Mouse (Mus musculus) left cerebral cortex, adult 18-20 months (tissue): ENCODE measurements around the gene Gm10203. TPM values are rescaled to one million over a fixed set of nuclear protein-coding genes. Genes with fewer than 3 reads are reported as not detected.
"Not testable (repeated sequence)": the region's sequence is repeated elsewhere in the genome, so short reads cannot be mapped to it uniquely, and the experiment has no call there.

Experiments
- DNase-seq, 2 experiments: peaks; one replicate each; pipeline ENCODE4 v3.0.0; 2021 to 2022; ENCODE audit warnings: low spot score in 2 of 2, mixed read lengths in 1 of 2
- total RNA-seq, 2 experiments: library from RNA; stranded (reverse); gene quantifications; 2 replicates each; pipeline ENCODE4 v1.2.3; 2021

Gm10203 gene
- total RNA-seq, 2 experiments from 2014 or later = not detected

DNA sequence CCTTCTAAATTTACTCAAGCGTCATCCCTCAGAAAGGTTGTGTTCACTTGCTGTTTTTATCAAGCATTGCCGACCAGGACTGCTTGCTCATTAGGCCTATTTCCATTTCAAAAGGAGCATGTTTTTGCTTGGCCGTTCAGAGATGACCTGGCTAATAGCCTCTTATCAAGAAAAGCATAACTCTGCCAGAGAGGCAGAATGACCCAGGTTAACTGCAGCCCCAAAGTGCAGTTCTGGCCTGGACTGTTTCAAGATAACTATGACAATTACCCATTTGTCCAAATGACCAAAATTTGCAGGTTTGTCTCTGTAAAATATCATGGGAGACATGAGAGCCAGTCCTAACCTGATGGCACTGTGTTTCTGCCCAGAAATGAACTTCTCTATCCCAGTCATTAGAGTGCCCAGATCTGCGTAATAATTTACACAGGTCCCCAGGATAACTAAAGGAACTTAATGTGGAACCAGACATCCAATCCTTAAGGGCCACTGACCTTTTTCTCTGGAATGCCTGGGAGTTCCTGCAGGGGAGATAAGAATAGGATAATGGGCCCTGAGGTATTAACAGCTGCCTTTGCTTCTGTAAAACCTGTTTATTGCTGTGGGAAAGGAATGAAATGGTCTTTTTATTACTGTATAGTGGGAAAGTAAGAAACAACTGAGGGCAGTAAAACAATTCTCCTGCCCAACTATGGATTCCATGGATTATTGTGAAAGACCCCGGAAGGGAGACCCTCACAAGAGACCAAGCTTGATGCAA lies 4.6 kb downstream of the Gm10203 start:
- no peak for DNase-seq

DNA sequence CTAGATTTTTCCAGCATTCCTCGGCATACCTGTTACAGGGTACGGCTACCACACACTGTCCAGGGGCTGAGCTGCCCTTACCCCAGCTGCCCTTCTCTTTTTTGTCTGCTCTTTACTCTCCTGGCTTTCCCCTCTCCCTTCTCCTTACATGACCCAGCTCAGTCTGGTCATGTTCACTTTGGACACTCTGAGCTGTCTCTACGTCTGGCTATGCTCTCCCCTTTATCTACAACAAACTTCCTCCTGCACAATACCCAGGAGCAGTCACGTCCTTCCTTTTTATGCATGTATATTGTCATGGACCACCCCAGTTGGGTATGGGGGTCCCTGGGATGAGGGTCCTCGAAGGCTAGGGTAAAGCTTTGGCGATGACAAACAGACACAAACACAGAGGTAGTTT lies 5.7 kb downstream of the Gm10203 start:
- DNase-seq = no peak

DNA sequence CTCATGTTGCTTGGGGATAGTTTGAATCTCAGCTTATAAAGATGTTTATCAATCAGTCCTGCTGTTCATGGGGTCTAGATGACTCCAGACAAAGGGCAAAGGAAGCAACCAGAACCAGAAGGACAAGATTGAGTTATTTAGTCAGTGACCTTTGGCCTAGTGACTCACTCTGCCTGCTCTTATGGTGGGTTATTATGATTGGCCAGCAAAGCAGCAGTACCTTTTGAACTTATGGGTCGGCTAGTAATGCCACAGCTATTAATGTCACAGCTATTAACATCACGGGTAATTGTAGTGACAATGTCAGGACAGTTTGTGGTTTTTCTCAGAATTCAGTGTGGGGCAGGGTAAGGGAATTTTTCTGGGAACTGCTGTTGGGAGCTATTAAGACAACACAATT lies 8.0 kb downstream of the Gm10203 start:
- DNase-seq = no peak

DNA sequence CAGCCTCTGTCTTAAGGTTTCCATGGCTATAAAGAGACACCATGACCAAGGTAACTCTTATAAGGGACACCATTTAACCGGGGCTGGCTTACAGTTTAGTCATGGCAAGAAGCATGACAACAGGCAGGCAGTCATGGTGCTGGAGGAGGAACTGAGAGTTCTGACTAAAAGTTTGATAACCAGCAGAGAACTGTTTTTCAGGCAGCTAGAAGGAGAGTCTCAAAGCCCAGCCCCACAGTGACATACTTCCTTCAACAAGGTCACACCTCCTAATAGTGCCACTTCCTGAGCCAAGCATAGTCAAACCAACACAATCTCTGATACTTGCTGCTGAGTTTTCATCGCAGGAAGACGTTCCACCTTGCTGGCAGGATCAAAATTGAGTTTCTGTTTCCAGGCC lies 9.0 kb downstream of the Gm10203 start:
- no peak for DNase-seq

DNA sequence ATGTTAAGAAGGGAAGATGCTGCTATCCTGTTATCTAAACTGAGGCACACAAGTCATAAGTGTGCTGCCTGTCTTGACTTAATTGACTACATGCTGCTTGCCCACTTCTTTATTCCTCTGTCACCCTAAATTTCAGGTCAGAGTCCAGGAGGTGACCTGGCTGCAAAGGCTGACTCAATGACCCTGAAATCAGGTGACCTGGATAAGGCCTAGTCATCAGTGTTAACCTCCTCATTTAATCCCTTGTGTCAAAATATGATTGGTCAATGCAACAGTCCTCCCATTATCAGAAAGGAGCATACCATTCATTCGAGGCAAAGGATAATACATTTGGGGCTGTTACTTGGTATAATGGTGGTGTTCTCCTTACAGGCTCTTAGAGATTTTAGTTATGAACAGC lies 9.5 kb downstream of the Gm10203 start, which contains the start of gene Etfbkmt:
Gene Etfbkmt, plus strand, starts transcription at position 379 of the 400 bp plus-strand sequence.
- DNase-seq = no peak

DNA sequence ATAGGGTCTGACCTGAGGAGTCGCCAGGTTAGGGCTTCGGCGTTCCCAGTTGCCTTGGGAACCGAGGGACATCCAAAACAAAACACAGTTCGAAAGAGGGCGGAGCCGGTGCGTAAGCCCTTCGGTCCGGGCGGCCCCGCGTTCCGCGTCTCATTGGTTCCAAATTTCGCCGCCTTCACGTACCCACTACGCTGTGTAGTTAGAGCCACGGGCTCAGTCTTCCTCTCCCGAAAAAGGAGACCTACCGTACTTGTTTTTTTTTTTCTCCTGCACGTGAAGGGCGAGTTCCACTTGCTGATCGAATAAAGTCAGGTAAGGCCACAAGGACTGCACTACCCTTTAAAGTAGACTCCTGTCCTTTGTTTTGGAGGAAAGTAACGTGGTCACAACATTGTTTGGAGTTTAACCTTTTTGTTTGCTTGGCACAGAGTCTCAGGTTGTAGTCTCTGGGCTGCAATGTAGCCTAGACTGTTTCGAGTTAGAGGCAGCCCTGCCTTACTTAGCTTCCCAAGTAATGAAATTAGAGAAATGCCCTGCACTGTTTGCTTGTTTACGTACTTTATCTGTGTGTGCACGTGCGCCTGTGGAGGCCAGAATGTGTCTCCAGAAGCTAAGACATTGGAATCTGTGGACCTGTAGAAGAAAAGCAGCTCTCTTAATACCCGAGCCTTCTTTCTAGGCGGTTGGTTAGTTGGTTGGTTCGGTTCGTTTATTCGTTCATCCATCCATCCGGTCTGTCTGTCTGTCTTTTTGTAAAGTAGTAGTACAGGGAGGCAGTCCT lies 11.6 kb downstream of the Gm10203 start:
- DNase-seq = peak; percentile 52 to 79

DNA sequence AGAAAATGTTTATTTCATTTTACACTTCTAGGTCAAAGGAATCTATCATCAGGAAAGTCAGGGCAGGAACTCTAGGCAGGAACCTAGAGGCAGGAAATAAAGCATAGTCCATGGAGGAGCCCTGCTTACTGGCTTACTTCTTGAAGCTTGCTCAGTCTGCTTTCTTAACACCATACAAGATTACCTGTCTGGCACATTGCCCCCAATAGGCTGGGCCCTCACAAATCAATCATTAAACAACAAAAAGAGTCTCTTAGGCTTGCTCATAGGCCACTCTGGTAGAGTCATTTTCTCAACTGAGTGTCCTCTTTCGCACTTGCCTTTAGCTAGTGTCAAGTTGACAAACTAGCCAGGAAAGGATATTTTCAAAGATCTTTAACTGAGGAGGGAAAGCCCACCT lies 15.2 kb downstream of the Gm10203 start:
- no peak for DNase-seq

DNA sequence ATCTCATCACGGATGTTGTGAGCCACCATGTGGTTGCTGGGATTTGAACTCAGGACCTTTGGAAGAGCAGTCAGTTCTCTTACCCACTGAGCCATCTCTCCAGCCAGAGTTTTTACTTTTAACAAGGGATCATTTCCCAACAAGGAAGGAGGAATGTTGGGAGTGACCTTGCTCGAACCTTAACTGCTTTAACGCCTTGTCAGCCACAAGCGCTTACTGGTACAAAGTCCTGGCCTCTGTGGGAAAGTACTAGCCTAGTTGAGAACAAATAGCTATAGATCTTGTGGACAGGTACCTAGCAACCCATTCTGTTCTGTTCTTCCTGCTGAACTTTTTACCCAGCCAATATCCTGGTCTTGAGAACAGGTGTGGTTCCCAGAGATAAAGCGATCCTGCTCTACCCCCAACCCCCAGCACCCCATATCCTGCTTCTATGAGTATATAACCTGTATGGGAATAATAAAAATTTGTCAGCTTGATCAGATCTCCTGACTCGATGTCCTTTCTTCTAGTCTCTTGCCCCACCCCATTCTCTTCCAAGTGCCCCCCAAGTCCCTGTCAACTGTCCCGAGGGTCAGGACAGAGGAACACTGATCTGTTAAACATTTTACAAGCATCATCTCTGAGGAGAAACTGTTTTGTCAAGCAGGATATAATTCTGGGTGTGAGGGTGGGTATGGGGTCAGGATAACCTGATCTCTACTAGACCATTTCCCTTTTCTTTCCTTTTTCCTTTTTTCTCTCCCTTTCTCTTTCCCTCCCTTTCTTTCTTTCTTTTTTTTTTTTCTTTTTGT lies 18.7 kb downstream of the Gm10203 start:
- DNase-seq = no peak

DNA sequence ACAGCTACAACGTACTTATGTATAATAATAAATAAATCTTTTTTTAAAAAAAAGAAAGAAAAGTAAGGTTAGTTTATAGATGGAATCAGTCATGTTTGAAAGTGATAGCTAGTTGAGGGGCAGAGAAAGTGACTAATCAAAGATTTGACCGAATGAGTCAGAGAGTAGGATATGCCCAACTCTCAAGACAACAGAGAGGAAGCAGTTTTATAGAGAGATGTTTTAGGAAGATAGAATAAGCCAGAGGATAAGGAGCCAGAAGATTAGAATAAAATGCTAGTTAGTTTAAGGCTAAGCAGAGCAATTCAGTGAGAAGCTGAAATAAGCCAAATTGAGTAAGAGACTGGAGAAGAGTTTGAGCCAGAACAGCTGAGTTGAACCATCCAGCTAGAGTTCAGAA lies 22.1 kb downstream of the Gm10203 start:
- no peak for DNase-seq

DNA sequence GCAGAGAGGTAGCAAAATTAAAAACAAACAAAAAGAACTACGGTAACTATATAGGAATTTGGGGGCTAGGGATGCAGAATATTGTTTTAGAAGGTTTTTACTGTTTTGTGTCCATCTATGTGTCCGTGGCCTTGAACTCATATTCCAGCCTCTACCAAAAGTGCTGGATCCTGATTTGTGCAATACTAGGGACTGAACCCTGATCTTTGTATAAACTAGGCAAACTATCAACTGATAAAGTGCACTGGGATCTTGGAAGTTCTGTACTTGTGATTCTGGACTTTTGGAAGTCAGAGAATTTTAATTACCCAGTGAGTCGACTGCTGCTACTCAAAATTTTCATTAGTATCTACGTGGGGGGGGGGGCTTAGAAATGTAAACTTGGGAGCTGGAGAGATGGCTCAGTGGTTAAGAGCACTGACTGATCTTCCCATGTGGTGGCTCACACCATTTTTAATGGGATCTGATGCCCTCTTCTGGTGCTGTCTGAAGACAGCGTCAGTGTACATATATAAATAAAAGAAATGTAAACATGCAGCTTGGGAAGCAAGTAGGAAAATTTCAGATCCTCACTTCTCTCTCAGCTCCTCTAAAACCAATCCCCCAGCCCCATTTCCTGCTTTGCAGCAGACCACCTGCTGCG lies 23.6 kb downstream of the Gm10203 start:
- DNase-seq = no peak

DNA sequence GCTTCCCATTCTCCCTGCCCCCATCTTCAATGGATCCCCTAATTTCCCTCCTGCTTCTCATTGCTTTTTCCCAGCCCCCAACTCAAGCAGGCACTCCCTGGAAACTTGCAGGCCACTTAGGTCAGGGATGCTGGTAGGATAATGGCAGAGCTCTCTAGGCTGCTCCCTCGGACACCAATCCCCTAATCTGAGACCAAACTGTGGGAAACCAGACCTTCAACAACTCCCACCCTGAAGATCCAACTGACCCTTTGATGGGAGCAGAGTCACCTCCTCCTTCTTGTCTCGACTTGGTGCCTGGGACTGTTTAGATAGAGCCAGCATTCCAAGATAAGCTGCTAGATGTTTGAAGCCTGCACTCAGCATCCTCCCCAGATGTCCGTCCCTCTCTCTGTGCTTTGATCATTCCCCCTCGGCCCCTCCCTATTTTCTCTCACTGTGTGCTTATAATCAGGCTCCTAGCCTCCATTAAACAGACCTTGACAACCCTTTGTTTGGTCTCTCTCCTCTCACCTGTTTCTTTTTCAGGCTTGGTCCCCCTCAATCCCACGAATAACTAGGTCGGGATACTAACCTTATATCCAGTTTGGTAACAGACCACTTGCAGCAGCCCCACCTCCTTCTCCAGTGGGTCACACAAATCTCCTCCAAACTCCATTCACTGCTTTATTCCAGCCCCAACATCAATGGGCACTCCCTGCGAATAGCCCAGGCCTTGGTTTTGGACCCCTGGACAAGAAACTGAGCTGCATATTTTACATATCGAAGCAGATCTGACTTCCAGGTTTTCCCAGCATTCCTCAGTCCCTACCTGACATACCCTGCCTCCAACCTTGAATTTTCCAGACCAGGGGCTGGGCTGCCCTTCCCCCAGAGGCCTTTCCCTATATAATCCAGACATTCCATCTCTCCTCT lies 24.4 kb downstream of the Gm10203 start:
- no peak for DNase-seq

DNA sequence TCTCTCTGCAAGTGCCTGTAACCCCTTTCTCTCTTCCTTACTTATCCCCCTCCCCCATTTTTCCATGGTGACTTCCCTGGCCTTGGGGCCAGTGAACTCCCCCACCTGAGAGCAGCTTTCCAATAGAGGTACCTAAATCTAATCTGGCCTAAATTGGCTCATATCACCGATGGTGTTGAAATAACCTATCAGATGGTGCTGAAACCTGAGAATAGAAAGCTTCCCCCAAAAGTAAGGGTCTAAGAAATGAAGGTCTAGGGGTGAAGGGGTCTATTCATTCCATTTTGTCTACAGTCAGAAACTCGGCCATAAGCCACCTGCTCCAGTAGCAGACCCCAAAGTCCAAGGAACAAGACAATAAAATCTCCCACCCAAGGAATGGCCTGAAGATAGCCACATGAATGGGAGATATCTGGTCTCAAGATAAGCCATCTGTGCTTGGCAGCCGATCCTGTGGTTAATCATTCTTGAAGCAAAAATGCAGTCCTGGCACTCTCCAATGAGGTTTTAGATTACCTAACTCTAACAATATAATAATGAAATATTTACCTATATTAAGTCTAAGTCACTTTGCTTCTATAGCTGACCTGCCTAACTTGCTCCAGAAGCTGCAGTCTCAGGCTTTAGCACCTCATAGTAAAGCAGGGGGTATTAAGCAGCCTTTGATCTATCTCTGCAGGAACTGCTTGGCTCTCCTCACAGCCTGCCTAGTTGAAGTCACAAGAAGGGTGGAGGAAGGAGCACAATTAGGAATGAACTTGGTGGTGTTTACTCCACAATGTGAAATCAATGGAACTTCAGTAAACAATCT lies 25.3 kb downstream of the Gm10203 start:
- no peak for DNase-seq

DNA sequence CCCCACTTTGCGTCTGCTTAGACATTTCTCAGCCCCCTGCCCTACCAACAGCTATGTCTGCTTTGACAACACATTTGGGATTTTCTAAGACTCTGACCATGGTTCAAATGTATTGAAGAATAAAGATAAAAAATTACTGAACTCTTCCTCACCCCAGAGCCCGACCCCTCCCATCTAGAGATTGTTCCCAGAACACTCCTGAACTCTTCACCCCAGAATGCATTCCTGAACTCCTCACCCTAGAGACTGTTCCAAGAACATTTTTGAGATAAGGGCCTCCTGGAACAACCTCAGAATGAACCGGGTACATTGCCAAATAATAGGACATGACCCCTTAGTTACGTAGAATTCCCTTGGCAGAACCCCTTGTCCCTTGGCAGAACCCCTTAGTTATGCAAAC lies 37.1 kb downstream of the Gm10203 start:
- not testable (repeated sequence) for DNase-seq

DNA sequence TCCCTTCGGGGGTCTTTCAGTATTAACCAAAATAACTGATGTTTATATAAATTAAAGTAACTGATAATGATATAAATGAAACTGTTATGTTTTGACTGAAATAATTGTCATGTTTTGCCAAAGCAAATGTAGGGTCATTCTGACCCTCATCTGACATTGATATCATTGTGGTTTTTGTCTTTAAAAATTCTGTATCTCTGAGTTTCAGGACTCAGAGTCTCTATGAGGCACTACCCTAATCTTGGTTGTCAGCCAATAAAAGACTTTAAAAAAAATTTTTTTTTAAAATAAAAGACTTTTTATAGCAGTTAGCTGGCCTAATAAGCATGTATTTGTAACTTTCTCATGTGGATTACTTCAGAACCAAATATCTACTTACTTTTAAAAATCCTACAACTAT lies 37.7 kb downstream of the Gm10203 start:
- no peak for DNase-seq

DNA sequence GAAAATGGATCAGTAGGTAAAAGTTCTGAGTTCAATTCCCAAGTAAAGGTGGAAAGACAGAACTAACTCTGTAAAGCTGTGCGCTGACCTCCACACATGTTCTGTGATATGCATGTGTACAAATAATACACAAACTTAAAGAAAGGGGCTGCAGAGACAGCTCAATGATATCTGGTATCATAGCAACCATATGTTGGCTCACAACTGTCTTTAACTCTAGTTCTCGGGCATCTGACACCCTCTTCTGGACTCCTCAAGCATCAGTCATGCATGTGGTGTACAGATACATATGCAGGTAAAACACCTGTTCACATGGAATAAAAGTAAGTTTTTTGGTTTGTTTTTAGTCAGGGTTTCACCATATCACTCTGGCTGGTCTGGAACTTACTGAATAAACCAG lies 38.5 kb downstream of the Gm10203 start:
- no peak for DNase-seq

DNA sequence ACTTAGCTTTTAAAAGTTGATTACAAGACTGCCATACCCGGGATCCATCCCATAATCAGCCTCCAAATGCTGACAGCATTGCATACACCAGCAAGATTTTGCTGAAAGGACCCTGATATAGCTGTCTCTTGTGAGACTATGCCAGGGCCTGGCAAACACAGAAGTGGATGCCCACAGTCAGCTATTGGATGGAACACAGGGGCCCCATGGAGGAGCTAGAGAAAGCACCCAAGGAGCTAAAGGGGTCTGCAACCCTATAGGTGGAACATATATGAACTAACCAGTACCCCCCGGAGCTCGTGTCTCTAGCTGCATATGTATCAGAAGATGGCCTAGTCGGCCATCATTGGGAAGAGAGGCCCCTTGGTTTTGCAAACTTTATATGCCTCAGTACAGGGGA lies 40.0 kb downstream of the Gm10203 start:
- DNase-seq = not testable (repeated sequence)

DNA sequence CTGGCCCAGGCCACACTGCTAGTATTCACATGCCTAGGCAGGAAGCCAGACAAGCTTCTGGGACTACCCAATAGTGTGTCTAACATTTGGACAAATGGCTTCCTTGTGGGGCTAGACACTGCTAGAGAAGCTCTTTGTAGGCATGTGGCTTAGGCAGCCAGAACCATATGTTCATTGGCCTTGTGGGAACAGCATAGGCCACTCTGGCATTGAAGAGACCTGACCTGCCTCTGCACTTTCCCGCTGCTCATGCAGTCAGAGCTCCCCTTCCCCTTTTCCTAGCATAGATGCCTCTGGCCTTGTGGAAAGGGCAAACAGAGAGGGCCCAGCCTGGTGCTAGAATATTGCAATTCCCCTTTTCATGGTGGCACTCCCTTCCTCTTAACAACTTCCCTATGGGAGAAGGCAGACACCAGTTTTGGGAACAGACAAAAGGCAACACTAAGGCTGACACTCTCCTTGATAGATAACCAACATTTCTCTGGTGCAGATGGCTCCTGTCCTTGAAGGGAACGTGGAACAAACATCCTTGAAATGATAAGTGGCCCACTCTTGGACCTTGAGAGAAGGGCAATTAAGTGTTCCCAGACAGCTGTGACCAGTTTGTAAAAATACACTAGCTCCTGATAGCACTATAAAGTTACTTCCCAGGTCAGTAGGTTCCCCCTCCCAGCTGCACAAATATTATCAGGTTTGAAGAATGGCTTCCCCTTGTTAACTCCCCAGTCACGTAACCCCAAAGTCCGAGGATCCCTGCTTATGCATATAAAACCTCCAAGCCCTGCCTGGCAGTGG lies 44.1 kb downstream of the Gm10203 start:
- no peak for DNase-seq

DNA sequence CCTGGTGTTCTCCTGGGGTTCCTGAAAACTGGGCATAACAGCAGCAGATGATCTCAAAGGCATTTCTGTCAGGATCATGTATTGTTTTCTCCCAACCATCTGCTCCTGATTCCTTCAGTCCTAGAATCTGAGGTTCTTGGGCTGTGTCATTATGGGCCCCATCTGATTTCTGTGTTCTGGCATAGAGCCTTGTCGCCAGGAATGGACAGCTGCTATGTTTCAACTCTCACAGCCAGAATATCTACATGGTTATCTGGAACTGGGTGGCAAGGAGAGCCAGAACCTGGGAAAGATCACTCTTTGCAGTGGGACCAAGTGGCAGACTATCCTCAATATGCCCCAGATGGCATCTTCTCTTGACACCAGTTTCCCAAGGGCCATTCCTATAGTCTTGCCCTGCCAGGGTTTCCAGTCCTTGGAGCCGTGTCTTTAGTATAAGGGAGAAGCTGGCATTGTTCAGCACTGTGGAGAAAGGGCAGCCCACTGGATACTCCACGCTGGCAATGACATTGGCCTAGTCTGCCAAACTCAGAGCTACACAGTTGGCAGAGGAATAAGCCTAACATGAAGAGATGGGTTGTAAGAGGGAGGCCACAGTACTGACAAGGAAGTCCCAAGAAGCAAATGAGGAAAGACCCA lies 45.1 kb downstream of the Gm10203 start:
- DNase-seq = no peak
